Comparison of ENCODE assay signal across 8 mouse cellular contexts in genomic region chr17:37045611-37046311, GRCm38 (mm10). TPM values are rescaled to one million over a fixed set of nuclear protein-coding genes. Genes with fewer than 3 reads are reported as not detected.
DNase-seq lines count a peak whose midpoint lies in the region; ATAC-seq and TF ChIP-seq lines count a peak whose summit lies in the region.

Gene Gabbr1 (plus strand): TSS chr17:37045966.

- peaks cover 10% of the 10 kb centered on the region for H3K27me3 ChIP-seq in forebrain, embryonic 11.5 days (ENCODE audit: control insufficient read depth, insufficient read depth, low read length)
- 0 out of 2 replicates have a peak, but pooled peaks cover 4% of the 10 kb centered on the region for H3K27me3 ChIP-seq in heart, embryonic 14.5 days (ENCODE audit: control insufficient read depth, insufficient read depth, low read length)
- H3K27me3 ChIP-seq in liver, embryonic 14.5 days (ENCODE audit: control insufficient read depth, insufficient read depth, low read length), result peaks cover 64% of the 10 kb centered on the region
- peaks cover 9% of the 10 kb centered on the region; the same call in 1 of the 2 replicates for H3K27me3 ChIP-seq in neural tube, embryonic 11.5 days (ENCODE audit: control insufficient read depth, insufficient read depth, low read length)
- no peaks in the 10 kb centered on the region for H3K27me3 ChIP-seq in stomach, embryonic 16.5 days (ENCODE audit: control insufficient read depth, insufficient read depth, low read length)

- peak within 1 kb of the TSS; percentile 94 for H3K9ac ChIP-seq in forebrain, embryonic 11.5 days (ENCODE audit: low read length)
- H3K9ac ChIP-seq in heart, embryonic 14.5 days (ENCODE audit: low read length), result peak within 1 kb of the TSS; percentile 91
- peak within 1 kb of the TSS; percentile 20; the same call in 1 of the 2 replicates for H3K9ac ChIP-seq in liver, embryonic 14.5 days (replicated peaks)
- peak within 1 kb of the TSS; percentile 95 for H3K9ac ChIP-seq in neural tube, embryonic 11.5 days (ENCODE audit: low read length)
- peak within 1 kb of the TSS; percentile 96 for H3K9ac ChIP-seq in stomach, embryonic 16.5 days (ENCODE audit: low read length)

- WGBS in forebrain, embryonic 11.5 days, result under 1% methylated on average over 38 of the region's 55 CpGs
- WGBS in heart, embryonic 14.5 days, result under 1% methylated on average over 42 of the region's 55 CpGs
- under 1% methylated on average over 47 of the region's 55 CpGs for WGBS in liver, embryonic 14.5 days (ENCODE audit: insufficient replicate concordance)
- under 1% methylated on average over 50 of the region's 55 CpGs for WGBS in neural tube, embryonic 11.5 days
- 1% methylated on average over 47 of the region's 55 CpGs for WGBS in stomach, embryonic 16.5 days

- ATAC-seq in forebrain, embryonic 11.5 days (replicated peaks; ENCODE audit: low FRiP score), result peak; percentile 82
- peak; percentile 81 for ATAC-seq in heart, embryonic 14.5 days (ENCODE audit: insufficient number of reproducible peaks, insufficient read depth, low FRiP score, low read depth)
- peak; percentile 69 for ATAC-seq in liver, embryonic 14.5 days (ENCODE audit: insufficient read depth)
- peak; percentile 77 for ATAC-seq in neural tube, embryonic 11.5 days (ENCODE audit: insufficient read depth, low FRiP score, low TSS enrichment)
- ATAC-seq in stomach, embryonic 16.5 days (ENCODE audit: insufficient read depth, low FRiP score), result peak; percentile 90

- TF ChIP-seq CTCF in bone marrow macrophage, adult 2 months (IDR thresholded peaks at IDR 0.05; ENCODE audit: low read depth, low read length), result no peak
- TF ChIP-seq CTCF in liver, embryonic 14.5 days (IDR thresholded peaks at IDR 0.05; ENCODE audit: low read depth), result no peak

- TF ChIP-seq POLR2A in bone marrow macrophage, adult 2 months (IDR thresholded peaks at IDR 0.05; ENCODE audit: borderline replicate concordance, low read depth, low read length), result no peak

- H3K4me2 ChIP-seq in forebrain, embryonic 11.5 days (ENCODE audit: low read depth, low read length, severe bottlenecking), result peak within 1 kb of the TSS; percentile 92
- peak within 1 kb of the TSS; percentile 96 for H3K4me2 ChIP-seq in heart, embryonic 14.5 days (ENCODE audit: low read length)
- H3K4me2 ChIP-seq in liver, embryonic 14.5 days (ENCODE audit: low read depth), result peak within 1 kb of the TSS; percentile 64
- peak within 1 kb of the TSS; percentile 94 for H3K4me2 ChIP-seq in neural tube, embryonic 11.5 days (ENCODE audit: low read depth)
- peak within 1 kb of the TSS; percentile 75 for H3K4me2 ChIP-seq in stomach, embryonic 16.5 days (ENCODE audit: low read depth, low read length)

- peaks cover 6% of the 10 kb centered on the region; the same call in 1 of the 2 replicates for H3K4me1 ChIP-seq in bone marrow macrophage, adult 2 months (ENCODE audit: control insufficient read depth, insufficient read depth, low read length)
- H3K4me1 ChIP-seq in forebrain, embryonic 11.5 days (replicated peaks; ENCODE audit: control insufficient read depth, insufficient read depth, low read length), result peaks cover 15% of the 10 kb centered on the region
- peaks cover 18 to 22% of the 10 kb centered on the region in 2 experiments for H3K4me1 ChIP-seq in heart, embryonic 14.5 days (ENCODE audit: control insufficient read depth in 2 of 2, insufficient read depth in 2 of 2, low read length in 2 of 2)
- 0 out of 4 replicates have a peak, but pooled peaks cover 0 to 2% of the 10 kb centered on the region in 2 experiments for H3K4me1 ChIP-seq in liver, embryonic 14.5 days (replicated peaks; ENCODE audit: control insufficient read depth in 2 of 2, insufficient read depth in 2 of 2, low read length in 1 of 2)
- H3K4me1 ChIP-seq in neural tube, embryonic 11.5 days (ENCODE audit: control insufficient read depth, insufficient read depth, low read length), result peaks cover 8% of the 10 kb centered on the region
- H3K4me1 ChIP-seq in stomach, embryonic 16.5 days (ENCODE audit: control insufficient read depth, insufficient read depth, low read length), result peaks cover 28% of the 10 kb centered on the region

- H3K4me3 ChIP-seq in bone marrow macrophage, adult 2 months (ENCODE audit: insufficient read depth, low read length), result peak within 1 kb of the TSS; percentile 50
- H3K4me3 ChIP-seq in forebrain, embryonic 11.5 days (ENCODE audit: low read depth, low read length), result peak within 1 kb of the TSS; percentile 78
- peak within 1 kb of the TSS; percentile 79 to 88 for H3K4me3 ChIP-seq in heart, embryonic 14.5 days (ENCODE audit: control insufficient read depth in 1 of 2, insufficient read depth in 1 of 2, low read depth in 1 of 2, low read length in 2 of 2)
- peak within 1 kb of the TSS; percentile 37 to 50 for H3K4me3 ChIP-seq in liver, embryonic 14.5 days (ENCODE audit: insufficient read depth in 1 of 2, low read depth in 2 of 2, low read length in 2 of 2)
- peak within 1 kb of the TSS; percentile 91 for H3K4me3 ChIP-seq in neural tube, embryonic 11.5 days (ENCODE audit: low read depth, low read length)
- H3K4me3 ChIP-seq in stomach, embryonic 16.5 days (replicated peaks; ENCODE audit: low read length), result peak within 1 kb of the TSS; percentile 86

- H3K36me3 ChIP-seq in forebrain, embryonic 11.5 days (ENCODE audit: control insufficient read depth, insufficient read depth, low read length), result no peaks in the 10 kb centered on the region
- H3K36me3 ChIP-seq in heart, embryonic 14.5 days (ENCODE audit: control insufficient read depth, insufficient read depth, low read length), result no peaks in the 10 kb centered on the region
- no peaks in the 10 kb centered on the region for H3K36me3 ChIP-seq in liver, embryonic 14.5 days (replicated peaks; ENCODE audit: control insufficient read depth, insufficient read depth, low read depth)
- H3K36me3 ChIP-seq in neural tube, embryonic 11.5 days (ENCODE audit: control insufficient read depth, insufficient read depth, low read length), result no peaks in the 10 kb centered on the region; the same call in 1 of the 2 replicates
- no peaks in the 10 kb centered on the region for H3K36me3 ChIP-seq in stomach, embryonic 16.5 days (ENCODE audit: control insufficient read depth, insufficient read depth, low read length)

- DNase-seq in CD4-positive, CD25-positive, alpha-beta regulatory T cell, adult 2 months (ENCODE audit: low read depth, low spot score), result peak; percentile 90
- DNase-seq in forebrain, embryonic 11.5 days (ENCODE audit: low spot score), result peak; percentile 92
- peak; percentile 90 for DNase-seq in kidney, postnatal 10 days
- no peak for DNase-seq in liver, embryonic 14.5 days (ENCODE audit: low read depth in 3 of 3, low spot score in 3 of 3)
- DNase-seq in neural tube, embryonic 11.5 days (ENCODE audit: low spot score), result peak; percentile 91

- H3K9me3 ChIP-seq in forebrain, embryonic 11.5 days (ENCODE audit: control insufficient read depth, low read length), result no peaks in the 10 kb centered on the region
- no peaks in the 10 kb centered on the region for H3K9me3 ChIP-seq in heart, embryonic 14.5 days (ENCODE audit: control insufficient read depth, low read length)
- no peaks in the 10 kb centered on the region for H3K9me3 ChIP-seq in liver, embryonic 14.5 days (ENCODE audit: control insufficient read depth, low read length)
- no peaks in the 10 kb centered on the region for H3K9me3 ChIP-seq in neural tube, embryonic 11.5 days (ENCODE audit: control insufficient read depth, low read length)
- no peaks in the 10 kb centered on the region for H3K9me3 ChIP-seq in stomach, embryonic 16.5 days (replicated peaks; ENCODE audit: control insufficient read depth, low read length)

- TF ChIP-seq EP300 in liver, embryonic 14.5 days (IDR thresholded peaks at IDR 0.05; ENCODE audit: low read depth), result no peak

- no peak within 1 kb of the TSS for H3K27ac ChIP-seq in bone marrow macrophage, adult 2 months (ENCODE audit: insufficient read depth, low read depth, low read length)
- peak within 1 kb of the TSS; percentile 77 for H3K27ac ChIP-seq in forebrain, embryonic 11.5 days (ENCODE audit: low read depth, low read length)
- H3K27ac ChIP-seq in heart, embryonic 14.5 days (replicated peaks in 1 of 2; ENCODE audit: control insufficient read depth in 1 of 2, insufficient read depth in 1 of 2, low read depth in 2 of 2, low read length in 2 of 2), result peak within 1 kb of the TSS in 1 of 2 experiments; percentile 68; a peak in 2 of 4 replicates
- no peak within 1 kb of the TSS for H3K27ac ChIP-seq in liver, embryonic 14.5 days
- peak within 1 kb of the TSS; percentile 89 for H3K27ac ChIP-seq in neural tube, embryonic 11.5 days (ENCODE audit: low read depth, low read length)
- peak within 1 kb of the TSS; percentile 79 for H3K27ac ChIP-seq in stomach, embryonic 16.5 days (ENCODE audit: low read length)

RNA-seq across cellular contexts. Expression of gene Gabbr1, which starts in this region (rescaled TPM):
- 0.90 and 1.0 TPM in 2 replicates for polyA plus RNA-seq in bone marrow macrophage, adult 2 months (2012; ENCODE audit: insufficient read depth, insufficient read length, missing spikeins)
- polyA plus RNA-seq in forebrain, embryonic 11.5 days (2014; fragmentation: Nextera tagmentation; extraction: Ambion mirVana), result 19.7 and 21.8 TPM in 2 replicates
- 3.6 and 8.0 TPM in 2 replicates for polyA plus RNA-seq in heart, embryonic 14.5 days (2014; fragmentation: Nextera tagmentation; extraction: Ambion mirVana)
- polyA plus RNA-seq in liver, embryonic 14.5 days (2012; rRNA removed), result 2.2 and 2.7 TPM in 2 replicates
- polyA plus RNA-seq in liver, embryonic 14.5 days (2014; fragmentation: Nextera tagmentation; extraction: Ambion mirVana), result 0.24 and 0.30 TPM in 2 replicates
- 21.3 and 22.7 TPM in 2 replicates for polyA plus RNA-seq in neural tube, embryonic 11.5 days (2014; fragmentation: Nextera tagmentation; extraction: Ambion mirVana)
- 7.2 and 7.5 TPM in 2 replicates for polyA plus RNA-seq in stomach, embryonic 16.5 days (2015; fragmentation: Nextera tagmentation; extraction: Ambion mirVana)

Comparison
In these comparisons a context has a peak if more than half of its experiments do, and no peak if none do; other contexts are left out.
1. DNase-seq: peak in CD4-positive, CD25-positive, alpha-beta regulatory T cell, adult 2 months (single experiment), forebrain, embryonic 11.5 days (single experiment), kidney, postnatal 10 days (single experiment) and neural tube, embryonic 11.5 days (single experiment); none in liver, embryonic 14.5 days (0 of 3).
2. H3K27ac ChIP-seq: peak in forebrain, embryonic 11.5 days (single experiment), neural tube, embryonic 11.5 days (single experiment) and stomach, embryonic 16.5 days (single experiment); none in bone marrow macrophage, adult 2 months (single experiment) and liver, embryonic 14.5 days (single experiment).
3. H3K9ac ChIP-seq: peak in every context shown above with its lines; median percentile 96 in stomach, embryonic 16.5 days; 95 in neural tube, embryonic 11.5 days; 94 in forebrain, embryonic 11.5 days; 91 in heart, embryonic 14.5 days; 20 in liver, embryonic 14.5 days.
4. Peak in every context shown above with its lines, with median percentiles within 50 percentile points of each other: H3K4me3 ChIP-seq, ATAC-seq and H3K4me2 ChIP-seq.